Mouse (Mus musculus) adrenal gland, adult 18-20 months (tissue): Measurements from ENCODE around the gene Fgfr3. TPM values are rescaled to one million over a fixed set of nuclear protein-coding genes. Genes with fewer than 3 reads are reported as not detected.

Experiments used
- DNase-seq, 2 experiments: peaks; one replicate each; pipeline ENCODE4 v3.0.0; 2021 to 2022; ENCODE audit warnings: low spot score in 2 of 2
- total RNA-seq, 2 experiments: library from RNA; stranded (reverse); gene quantifications; 1 replicate in 1 of 2; 2 replicates in 1 of 2; pipeline ENCODE4 v1.2.3; 2021

Gene Fgfr3
- total RNA-seq, 2 experiments from 2014 or later = 3.1 to 6.1 TPM

GRCm38 (mm10) chr5:33697534-33697933 lies 23.9 kb upstream of the Fgfr3 start:
- DNase-seq = no peak

GRCm38 (mm10) chr5:33697947-33698512 lies 23.4 kb upstream of the Fgfr3 start:
- no peak for DNase-seq

GRCm38 (mm10) chr5:33698669-33699068 lies 22.8 kb upstream of the Fgfr3 start:
- DNase-seq = no peak

GRCm38 (mm10) chr5:33700010-33700409 lies 21.5 kb upstream of the Fgfr3 start:
- DNase-seq = no peak

- DNase-seq = no peak
These were observed 19.6 kb upstream of the Fgfr3 start for GRCm38 (mm10) chr5:33701832-33702231.

GRCm38 (mm10) chr5:33703999-33704398 lies 17.5 kb upstream of the Fgfr3 start:
- DNase-seq = no peak

GRCm38 (mm10) chr5:33704945-33705611 lies 16.4 kb upstream of the Fgfr3 start:
- no peak for DNase-seq

- no peak for DNase-seq
These were observed 15.7 kb upstream of the Fgfr3 start for GRCm38 (mm10) chr5:33705612-33706349.

GRCm38 (mm10) chr5:33706350-33706629 lies 15.2 kb upstream of the Fgfr3 start:
- DNase-seq = no peak

- DNase-seq = no peak
These were observed 14.3 kb upstream of the Fgfr3 start for GRCm38 (mm10) chr5:33707163-33707562.

- no peak for DNase-seq
These were observed 12.4 kb upstream of the Fgfr3 start for GRCm38 (mm10) chr5:33709037-33709436.

- no peak for DNase-seq
These were observed 8.9 kb upstream of the Fgfr3 start for GRCm38 (mm10) chr5:33712550-33712949.

GRCm38 (mm10) chr5:33715182-33715581 lies 6.3 kb upstream of the Fgfr3 start:
- no peak for DNase-seq

- no peak for DNase-seq
These were observed 5.0 kb upstream of the Fgfr3 start for GRCm38 (mm10) chr5:33716467-33716866.

GRCm38 (mm10) chr5:33718460-33718859 lies 3.0 kb upstream of the Fgfr3 start:
- no peak for DNase-seq

GRCm38 (mm10) chr5:33720852-33721490 lies 503 bp upstream of the Fgfr3 start:
- DNase-seq = no peak

- DNase-seq = no peak
These were observed 968 bp downstream of the Fgfr3 start for GRCm38 (mm10) chr5:33722266-33723018.

GRCm38 (mm10) chr5:33723019-33723640 lies 1.7 kb downstream of the Fgfr3 start:
- DNase-seq = peak in 1 of 2 experiments; percentile 12

GRCm38 (mm10) chr5:33723641-33724465 lies 2.4 kb downstream of the Fgfr3 start:
- no peak for DNase-seq

- no peak for DNase-seq
These were observed 4.7 kb downstream of the Fgfr3 start for GRCm38 (mm10) chr5:33726081-33726647.
